Mouse (Mus musculus) heart, embryonic 10.5 days (tissue): ENCODE results near the gene Traf1. TPM values are rescaled to one million over a fixed set of nuclear protein-coding genes. Genes with fewer than 3 reads are reported as not detected.

ENCODE experiments used
- DNase-seq: peaks from one replicate; pipeline ENCODE4 v3.0.0-alpha.2; 2017; ENCODE audit warnings: low spot score
- H3K27ac ChIP-seq: fragments of 300-500 bp; sonication (generic); 2 replicates; pipeline ENCODE4 v1.5.1; 2016; ENCODE audit warnings: mild to moderate bottlenecking
- H3K27me3 ChIP-seq: fragments of 300-500 bp; sonication (generic); 2 replicates; pipeline ENCODE4 v1.6.1; 2016; ENCODE audit warnings: mild to moderate bottlenecking; ENCODE audit not compliant: poor library complexity, insufficient read depth, severe bottlenecking
- H3K36me3 ChIP-seq: fragments of 300-500 bp; sonication (generic); 2 replicates; pipeline ENCODE4 v1.6.1; 2016; ENCODE audit warnings: mild to moderate bottlenecking, moderate library complexity
- H3K4me1 ChIP-seq: fragments of 300-500 bp; sonication (generic); 2 replicates; pipeline ENCODE4 v1.6.1; 2016; ENCODE audit warnings: mild to moderate bottlenecking
- H3K4me3 ChIP-seq: fragments of 300-500 bp; sonication (generic); 2 replicates; pipeline ENCODE4 v1.5.1; 2016; ENCODE audit warnings: mild to moderate bottlenecking, moderate library complexity
- H3K9me3 ChIP-seq: fragments of 300-500 bp; sonication (generic); 2 replicates; pipeline ENCODE4 v1.6.1; 2016; ENCODE audit warnings: mild to moderate bottlenecking, moderate library complexity
- WGBS: fragments of 180-500 bp; shearing (Covaris S2); methylation state at CpG from one replicate; pipeline ENCODE4 v1.1.7; 2016; 5-methylcytosine and 5-hydroxymethylcytosine counted together
- polyA plus RNA-seq: library from polyadenylated mRNA; unstranded; fragments of >200 nt; fragmentation: Nextera tagmentation; extraction: Ambion mirVana; gene quantifications from 2 replicates; pipeline ENCODE4 v1.2.1, GENCODE M21; 2016

The Traf1 gene
- polyA plus RNA-seq, 1 experiment from 2014 or later = 0.78 TPM

- Histone ChIP-seq H3K9me3 (no peaks in the 10 kb centered on the region), H3K27me3 (peaks cover 21% of the 10 kb centered on the region), H3K36me3 (peaks cover 12% of the 10 kb centered on the region; the same call in 1 of the 2 replicates), H3K27ac (no peak overlapping the region), H3K4me1 (peaks cover 35% of the 10 kb centered on the region), H3K4me3 (no peak overlapping the region)
- no peak for DNase-seq
- 85% methylated on average over 6 of the region's 6 CpGs for WGBS
Observed at GRCm38 (mm10) chr2:34902731-34903130, 58.8 kb downstream of the Traf1 start.

DNA sequence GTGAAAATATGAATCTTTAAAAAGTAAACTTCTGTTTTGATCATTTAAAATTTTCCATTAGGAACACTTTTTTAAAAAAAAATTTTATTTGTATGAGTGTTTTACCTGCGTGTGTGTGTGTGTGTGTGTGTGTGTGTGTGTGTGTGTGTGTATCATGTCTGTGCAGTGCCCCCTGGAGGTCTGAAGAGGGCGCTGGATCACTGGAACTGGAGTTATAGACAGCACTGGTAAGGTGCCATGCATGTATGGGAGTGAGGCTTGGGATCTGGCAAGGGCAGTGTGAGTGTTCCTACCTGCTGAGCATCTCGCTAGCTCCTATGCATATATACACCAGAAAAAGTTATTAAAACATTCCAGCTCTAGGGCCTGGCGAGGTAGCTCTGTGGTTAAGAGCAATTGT is 59.8 kb downstream of the Traf1 start:
- no peak overlapping the region for H3K27ac ChIP-seq
- peaks cover 12% of the 10 kb centered on the region; the same call in 1 of the 2 replicates for H3K36me3 ChIP-seq
- 69% methylated on average over 4 of the region's 4 CpGs for WGBS
- no peaks in the 10 kb centered on the region for H3K9me3 ChIP-seq
- peaks cover 21% of the 10 kb centered on the region for H3K27me3 ChIP-seq
- peaks cover 34% of the 10 kb centered on the region for H3K4me1 ChIP-seq
- DNase-seq = no peak
- H3K4me3 ChIP-seq = no peak overlapping the region

DNA sequence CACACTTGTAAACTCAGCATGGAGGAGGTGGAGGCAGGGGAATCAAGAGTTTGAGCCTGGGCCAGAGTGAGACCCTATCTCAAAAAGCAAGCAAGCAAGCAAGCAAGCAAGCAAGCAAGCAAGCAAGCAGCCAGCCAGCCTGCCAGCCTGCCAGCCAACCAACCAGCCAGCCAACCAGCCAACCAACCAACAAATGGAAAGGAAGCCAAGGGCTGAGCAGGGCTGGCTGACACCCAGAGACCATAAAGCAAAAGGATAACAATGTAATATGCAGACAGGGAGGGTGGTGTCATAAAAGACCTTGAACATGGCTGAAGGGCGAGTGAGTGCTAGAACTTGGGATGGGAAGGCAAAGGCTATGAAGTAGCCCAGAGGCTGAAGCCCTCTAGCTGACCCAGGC is 61.2 kb downstream of the Traf1 start:
- no peak for DNase-seq
- no peak overlapping the region for H3K27ac ChIP-seq
- H3K4me3 ChIP-seq = no peak overlapping the region
- H3K9me3 ChIP-seq = no peaks in the 10 kb centered on the region
- H3K36me3 ChIP-seq = peaks cover 17% of the 10 kb centered on the region; the same call in 1 of the 2 replicates
- H3K4me1 ChIP-seq = peaks cover 27% of the 10 kb centered on the region
- WGBS = 72% methylated on average over 1 of the region's 1 CpGs
- H3K27me3 ChIP-seq = peaks cover 31% of the 10 kb centered on the region

DNA sequence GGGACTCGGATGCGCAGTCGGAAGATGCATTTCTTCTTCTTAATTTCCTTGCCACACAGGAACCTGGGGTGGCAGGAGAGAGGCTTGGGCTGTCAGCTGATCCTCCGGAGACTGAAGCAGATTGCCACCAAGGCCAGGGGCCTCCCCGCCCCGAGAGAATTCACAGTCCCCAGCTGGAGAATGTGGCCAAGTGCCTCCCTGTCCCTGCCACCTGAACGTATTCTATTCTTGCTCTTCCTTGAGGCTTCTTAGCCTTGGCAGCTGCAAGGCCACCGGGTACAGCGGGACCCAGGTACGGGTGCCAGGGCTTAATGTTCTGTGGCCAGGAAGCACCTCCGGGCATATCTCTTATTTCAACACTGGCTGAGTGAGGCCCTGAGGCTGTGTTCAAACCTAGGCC is 61.9 kb downstream of the Traf1 start:
- no peaks in the 10 kb centered on the region for H3K9me3 ChIP-seq
- peaks cover 20% of the 10 kb centered on the region for H3K4me1 ChIP-seq
- H3K27me3 ChIP-seq = peaks cover 32% of the 10 kb centered on the region
- 74% methylated on average over 11 of the region's 11 CpGs for WGBS
- no peak for DNase-seq
- H3K27ac ChIP-seq = no peak overlapping the region
- peaks cover 17% of the 10 kb centered on the region; the same call in 1 of the 2 replicates for H3K36me3 ChIP-seq
- H3K4me3 ChIP-seq = no peak overlapping the region

DNA sequence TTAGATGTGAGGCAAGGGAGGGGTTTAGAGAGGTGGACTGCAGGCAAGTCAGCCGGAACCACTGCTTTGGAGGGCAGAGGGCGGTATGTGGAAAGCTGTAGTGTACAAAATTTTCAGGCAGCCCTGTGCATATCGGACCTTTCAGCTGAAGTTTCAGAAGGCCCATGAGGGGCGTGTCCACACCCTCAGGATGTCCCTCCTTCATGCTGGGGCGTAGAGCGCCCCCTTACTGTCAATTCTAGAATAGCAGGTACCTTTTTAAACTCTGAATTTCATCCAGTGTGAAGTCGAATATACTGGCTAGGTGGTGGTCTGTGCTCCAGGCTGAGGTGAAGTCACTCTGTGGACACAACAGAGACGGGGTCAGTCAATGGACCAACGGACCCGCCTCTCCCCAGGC is 63.8 kb downstream of the Traf1 start:
- H3K4me3 ChIP-seq = no peak overlapping the region
- peaks cover 17% of the 10 kb centered on the region; the same call in 1 of the 2 replicates for H3K36me3 ChIP-seq
- H3K27ac ChIP-seq = no peak overlapping the region
- peaks cover 37% of the 10 kb centered on the region for H3K27me3 ChIP-seq
- no peaks in the 10 kb centered on the region for H3K9me3 ChIP-seq
- 23% methylated on average over 10 of the region's 10 CpGs for WGBS
- peaks cover 1% of the 10 kb centered on the region; the same call in 1 of the 2 replicates for H3K4me1 ChIP-seq
- no peak for DNase-seq

DNA sequence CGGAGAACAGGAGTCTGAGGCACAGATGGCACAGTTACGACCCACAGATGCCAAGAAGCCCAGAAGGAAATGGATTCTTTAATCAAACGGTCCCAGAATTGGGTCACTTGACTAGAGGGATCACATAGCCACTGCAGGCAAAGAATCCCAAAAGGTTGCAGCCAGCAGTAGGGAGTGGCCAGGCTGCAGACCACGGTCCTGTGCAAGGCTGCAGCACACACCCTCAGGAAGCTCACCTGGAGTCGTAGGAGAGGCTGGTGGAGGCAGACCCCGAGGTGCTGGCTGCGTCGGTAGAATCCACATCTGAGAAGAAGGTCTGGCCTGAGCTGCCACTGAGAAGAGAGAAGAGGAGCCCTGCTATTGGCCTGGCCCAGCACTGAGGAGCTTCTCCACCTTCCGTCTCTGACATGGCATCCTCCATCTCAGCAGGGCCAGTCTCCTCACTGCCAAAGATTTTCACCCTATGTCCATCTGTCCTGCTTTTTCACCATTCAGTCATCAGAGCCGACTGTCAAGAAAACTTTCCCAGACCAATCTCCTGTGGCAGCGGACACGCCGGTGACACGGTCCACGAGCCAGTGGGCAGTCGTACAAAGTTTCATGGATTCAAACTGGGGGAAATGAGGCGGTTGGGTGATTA is 64.6 kb downstream of the Traf1 start:
- 81% methylated on average over 17 of the region's 17 CpGs for WGBS
- no peak overlapping the region for H3K4me3 ChIP-seq
- no peaks in the 10 kb centered on the region for H3K4me1 ChIP-seq
- H3K27me3 ChIP-seq = peaks cover 37% of the 10 kb centered on the region
- H3K9me3 ChIP-seq = no peaks in the 10 kb centered on the region
- no peak for DNase-seq
- H3K27ac ChIP-seq = no peak overlapping the region
- peaks cover 16% of the 10 kb centered on the region; the same call in 1 of the 2 replicates for H3K36me3 ChIP-seq

DNA sequence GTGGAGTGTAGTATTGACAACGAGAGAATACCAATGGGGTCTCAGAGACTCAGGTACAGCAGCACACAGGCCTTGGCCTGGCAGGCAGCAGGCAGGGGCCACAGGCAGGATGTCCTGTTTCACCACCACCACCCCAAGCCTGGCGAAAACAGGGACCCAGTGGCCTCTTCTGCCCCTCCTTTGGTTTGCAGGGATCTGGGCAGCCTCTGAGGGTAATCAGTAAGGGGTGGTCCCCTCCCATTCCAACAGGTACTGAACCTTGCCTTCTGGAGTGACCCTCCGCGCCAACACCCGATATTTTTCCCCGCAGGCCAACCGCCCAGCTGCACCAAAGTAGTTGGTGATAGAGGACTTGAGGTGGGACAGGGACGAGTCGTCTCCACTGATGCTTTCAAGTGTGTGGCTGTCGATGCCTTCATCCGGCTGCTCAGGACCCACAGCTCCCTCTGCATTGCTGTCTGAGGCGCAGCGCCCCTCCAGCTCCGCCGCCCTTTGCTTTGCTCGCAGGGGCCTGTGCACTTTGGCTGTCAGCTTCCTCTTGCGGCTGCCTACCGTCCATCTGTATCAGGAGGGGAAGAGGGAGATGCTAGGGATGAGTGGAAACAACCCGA is 66.0 kb downstream of the Traf1 start:
- Histone ChIP-seq H3K4me3 (no peak overlapping the region), H3K9me3 (no peaks in the 10 kb centered on the region), H3K36me3 (peaks cover 13% of the 10 kb centered on the region; the same call in 1 of the 2 replicates), H3K27me3 (peaks cover 37% of the 10 kb centered on the region), H3K27ac (no peak overlapping the region), H3K4me1 (no peaks in the 10 kb centered on the region)
- no peak for DNase-seq
- WGBS = 69% methylated on average over 19 of the region's 19 CpGs

- DNase-seq = no peak
- Histone ChIP-seq H3K36me3 (peaks cover 6% of the 10 kb centered on the region; the same call in 1 of the 2 replicates), H3K27me3 (peaks cover 27% of the 10 kb centered on the region), H3K9me3 (no peaks in the 10 kb centered on the region), H3K27ac (no peak overlapping the region), H3K4me1 (no peaks in the 10 kb centered on the region), H3K4me3 (no peak overlapping the region)
- 71% methylated on average over 5 of the region's 5 CpGs for WGBS
Observed at GRCm38 (mm10) chr2:34893950-34894349, 67.6 kb downstream of the Traf1 start.

Other genes with a start within 250 kb of the Traf1 start
- gene Gapvd1, start 206.5 kb downstream of the Traf1 start, polyA plus RNA-seq = 63.7 and 80.0 TPM in 2 replicates
- 1,119 and 1,337 TPM in 2 replicates for gene Hspa5, start 189.8 kb downstream of the Traf1 start, polyA plus RNA-seq
- gene Rabepk, start 161.9 kb downstream of the Traf1 start, polyA plus RNA-seq = 39.3 and 40.2 TPM in 2 replicates
- gene Fbxw2, start 135.5 kb downstream of the Traf1 start, polyA plus RNA-seq = 60.1 and 74.5 TPM in 2 replicates
- gene Gm34653, start 128.8 kb downstream of the Traf1 start, polyA plus RNA-seq = not detected in 2 replicates
- 0.31 TPM in 1 of 2 replicates, not detected in the other for gene Cutal, start 87.4 kb downstream of the Traf1 start, polyA plus RNA-seq
- gene Psmd5, start 86.8 kb downstream of the Traf1 start, polyA plus RNA-seq = 77.5 and 96.6 TPM in 2 replicates
- 3.1 and 3.9 TPM in 2 replicates for gene Phf19, start 47.7 kb downstream of the Traf1 start, polyA plus RNA-seq
- 0.31 TPM in 1 of 2 replicates, not detected in the other for gene Hc, start 99.7 kb upstream of the Traf1 start, polyA plus RNA-seq
- gene AI182371, start 139.8 kb upstream of the Traf1 start, polyA plus RNA-seq = 2.0 TPM in 2 replicates
- 18.4 and 19.0 TPM in 2 replicates for gene Cntrl, start 147.7 kb upstream of the Traf1 start, polyA plus RNA-seq
- 220 and 234 TPM in 2 replicates for gene Rab14, start 239.3 kb upstream of the Traf1 start, polyA plus RNA-seq